Mouse (Mus musculus) left cerebral cortex, adult 8-10 months (tissue): ENCODE data around the gene Ccdc167. TPM values are rescaled to one million over a fixed set of nuclear protein-coding genes. Genes with fewer than 3 reads are reported as not detected.

ENCODE experiments used
- total RNA-seq, 4 experiments: library from RNA; stranded (reverse); gene quantifications; 2 replicates each; pipeline ENCODE4 v1.2.4; 2022

Gene Ccdc167
- total RNA-seq, 4 experiments from 2014 or later, result 14.7 to 20.3 (median 17.4) TPM

Other genes starting within 250 kb of the Ccdc167 start
- gene Pim1, start 226.3 kb downstream of the Ccdc167 start, total RNA-seq, result 1 to 10 TPM; 4.3 to 6.0 (median 5.1) TPM
- not detected for gene Gm17657, start 167.4 kb downstream of the Ccdc167 start, total RNA-seq
- 10 to 100 TPM; 35.6 to 39.5 (median 38.4) TPM for gene Tbc1d22b, start 167.3 kb downstream of the Ccdc167 start, total RNA-seq
- not detected for gene Tmem217, start 164.7 kb downstream of the Ccdc167 start, total RNA-seq
- gene Rnf8, start 102.3 kb downstream of the Ccdc167 start, total RNA-seq, result 10 to 100 TPM; 60.2 to 65.5 (median 62.3) TPM
- gene Gm28043, start 102.2 kb downstream of the Ccdc167 start, total RNA-seq, result 1 to 10 TPM; 3.8 to 6.2 (median 4.8) TPM
- gene Cmtr1, start 56.4 kb downstream of the Ccdc167 start, total RNA-seq, result 100 to 1,000 TPM; 112 to 142 (median 127) TPM